Mouse (Mus musculus) embryo, embryonic 10.5 days (tissue): Measurements from ENCODE around the gene Cnksr1.
"Not testable (repeated sequence)": the region's sequence is repeated elsewhere in the genome, so short reads cannot be mapped to it uniquely, and the experiment has no call there.

ENCODE experiments used
- DNase-seq: peaks from one replicate; pipeline ENCODE4 v3.0.0-alpha.2; 2015; ENCODE audit warnings: low spot score

Cnksr1 gene

GRCm38 (mm10) chr4:134238279-134238651 lies at the start of gene Cnksr1:
Gene Cnksr1 (minus strand): TSS chr4:134238399.
- DNase-seq = peak; percentile 21

GRCm38 (mm10) chr4:134287575-134288025 lies 49.4 kb upstream of the Cnksr1 start, which contains the start of gene Pdik1l:
Gene Pdik1l (minus strand): TSS chr4:134287895.
- peak; percentile 92 for DNase-seq

GRCm38 (mm10) chr4:134287168-134287564 lies 49.0 kb upstream of the Cnksr1 start:
- DNase-seq = peak; percentile 94

GRCm38 (mm10) chr4:134286226-134287167 lies 48.3 kb upstream of the Cnksr1 start:
- peak; percentile 42 for DNase-seq

- DNase-seq = no peak
These were observed 46.7 kb upstream of the Cnksr1 start for GRCm38 (mm10) chr4:134284942-134285341.

- peak; percentile 72 for DNase-seq
These were observed 35.5 kb upstream of the Cnksr1 start for GRCm38 (mm10) chr4:134273417-134274345.

- DNase-seq = no peak
These were observed 34.7 kb upstream of the Cnksr1 start for GRCm38 (mm10) chr4:134272731-134273416.

GRCm38 (mm10) chr4:134271979-134272378 lies 33.8 kb upstream of the Cnksr1 start:
- no peak for DNase-seq

GRCm38 (mm10) chr4:134269622-134270021 lies 31.4 kb upstream of the Cnksr1 start:
- DNase-seq = not testable (repeated sequence)

GRCm38 (mm10) chr4:134268102-134268655 lies 30.0 kb upstream of the Cnksr1 start:
- no peak for DNase-seq

- no peak for DNase-seq
These were observed 27.8 kb upstream of the Cnksr1 start for GRCm38 (mm10) chr4:134265860-134266585.

GRCm38 (mm10) chr4:134263191-134263590 lies 25.0 kb upstream of the Cnksr1 start:
- peak; percentile 70 for DNase-seq

- no peak for DNase-seq
These were observed 20.2 kb upstream of the Cnksr1 start for GRCm38 (mm10) chr4:134258354-134258753.

- peak; percentile 69 for DNase-seq
These were observed 19.2 kb upstream of the Cnksr1 start for GRCm38 (mm10) chr4:134257198-134258009.

GRCm38 (mm10) chr4:134256407-134257197 lies 18.4 kb upstream of the Cnksr1 start:
- DNase-seq = peak; percentile 77

- DNase-seq = peak; percentile 49
These were observed 17.7 kb upstream of the Cnksr1 start for GRCm38 (mm10) chr4:134255854-134256253.

GRCm38 (mm10) chr4:134254835-134255234 lies 16.6 kb upstream of the Cnksr1 start:
- DNase-seq = no peak

- DNase-seq = peak; percentile 82
These were observed 15.6 kb upstream of the Cnksr1 start, which contains the start of gene Grrp1 for GRCm38 (mm10) chr4:134253722-134254324. Gene Grrp1 (minus strand): TSS chr4:134254106.
